Mouse (Mus musculus) ovary, postnatal 14 days (tissue): ENCODE measurements around the gene Tead2.
"Not testable (repeated sequence)": the region's sequence is repeated elsewhere in the genome, so short reads cannot be mapped to it uniquely, and the experiment has no call there.

ENCODE experiments used
- DNase-seq: peaks from one replicate; pipeline ENCODE4 v3.0.0; 2022; ENCODE audit warnings: low spot score

The Tead2 gene

DNA sequence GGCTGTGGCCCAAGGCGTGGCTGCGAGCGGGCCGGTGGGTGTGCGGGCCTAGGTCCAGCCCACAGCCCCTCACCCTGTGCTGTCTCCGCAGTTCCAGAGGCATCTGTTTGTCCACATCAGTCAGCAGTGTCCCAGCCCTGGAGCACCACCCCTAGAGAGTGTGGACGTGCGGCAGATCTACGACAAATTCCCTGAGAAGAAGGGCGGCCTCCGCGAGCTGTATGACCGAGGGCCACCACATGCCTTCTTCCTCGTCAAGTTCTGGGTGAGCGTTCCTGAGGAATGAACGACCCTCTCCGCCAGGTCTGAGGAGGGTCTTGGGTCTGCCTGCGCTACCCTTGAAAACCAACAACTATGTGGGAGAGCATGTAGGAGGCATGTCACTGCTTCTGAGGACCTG is 13.0 kb downstream of the Tead2 start:
- DNase-seq, result no peak

DNA sequence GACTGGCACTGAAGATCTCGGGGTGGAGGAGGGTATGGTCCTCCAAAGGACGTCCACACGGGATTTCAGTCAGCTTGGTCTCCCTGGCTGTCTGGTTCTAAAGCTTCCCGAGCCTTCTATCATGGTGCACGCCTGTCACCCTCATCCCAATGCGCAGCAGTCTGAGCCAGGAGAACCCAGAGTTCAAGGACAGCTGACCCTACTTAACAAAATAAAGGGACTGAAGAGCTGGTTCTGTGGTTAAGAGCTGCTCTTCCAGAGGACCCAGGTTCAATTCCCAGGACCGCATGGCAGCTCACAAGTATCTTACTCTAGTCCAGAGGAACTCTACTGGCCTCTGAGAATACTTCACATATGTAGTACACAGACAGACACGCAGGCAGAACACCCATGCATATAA is 13.5 kb downstream of the Tead2 start:
- no peak for DNase-seq

DNA sequence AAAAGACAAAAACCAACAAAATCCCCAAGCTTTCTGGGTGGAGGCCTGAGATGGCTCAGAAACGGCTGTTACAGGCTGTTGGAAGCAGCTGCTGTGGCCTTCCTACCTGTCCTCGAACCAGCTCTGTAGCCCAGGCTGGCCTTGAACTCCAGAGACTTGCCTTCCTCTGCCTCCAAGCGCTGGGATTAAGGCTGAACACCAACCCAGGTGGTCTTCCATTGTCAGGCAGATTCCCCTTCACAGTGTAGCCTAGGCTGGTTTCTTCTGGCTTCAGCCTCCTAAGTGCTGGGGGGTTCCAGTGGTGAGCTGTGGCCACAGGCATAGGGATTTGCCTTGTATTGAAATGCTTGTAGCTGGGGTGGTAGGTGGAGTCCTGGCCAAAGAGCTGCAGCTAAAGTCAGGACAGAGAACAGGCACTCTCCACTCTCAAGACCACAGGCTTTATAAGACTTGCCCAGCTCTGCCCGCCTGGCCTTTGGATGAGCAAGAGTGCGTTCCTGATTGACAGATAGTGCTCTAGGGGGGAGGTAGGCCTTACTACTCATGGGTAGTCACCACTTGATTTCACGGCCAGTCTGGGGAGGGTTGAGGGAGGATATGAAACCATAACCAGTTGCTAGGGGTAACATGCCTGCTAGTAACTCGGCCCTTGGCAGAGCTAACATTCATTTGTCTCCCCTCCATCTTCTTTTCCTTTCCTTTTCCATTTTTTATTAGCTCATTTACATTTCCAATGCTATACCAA is 14.1 kb downstream of the Tead2 start:
- no peak for DNase-seq

DNA sequence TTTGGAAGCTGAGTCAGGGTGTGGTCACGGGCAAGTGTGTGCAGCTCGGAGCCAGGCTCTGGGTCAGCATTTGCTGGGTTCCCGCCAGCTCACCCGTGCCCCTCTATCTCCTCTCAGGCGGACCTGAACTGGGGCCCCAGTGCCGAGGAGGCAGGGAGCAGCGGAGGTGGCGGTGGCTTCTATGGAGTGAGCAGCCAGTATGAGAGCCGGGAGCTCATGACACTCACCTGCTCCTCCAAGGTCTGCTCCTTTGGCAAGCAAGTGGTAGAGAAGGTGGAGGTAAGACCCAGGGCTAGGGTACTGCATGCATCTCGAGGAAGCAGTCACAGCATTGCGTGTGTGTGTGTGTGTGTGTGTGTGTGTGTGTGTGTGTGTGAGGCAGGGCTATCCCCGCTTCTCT is 15.6 kb downstream of the Tead2 start:
- DNase-seq, result no peak

DNA sequence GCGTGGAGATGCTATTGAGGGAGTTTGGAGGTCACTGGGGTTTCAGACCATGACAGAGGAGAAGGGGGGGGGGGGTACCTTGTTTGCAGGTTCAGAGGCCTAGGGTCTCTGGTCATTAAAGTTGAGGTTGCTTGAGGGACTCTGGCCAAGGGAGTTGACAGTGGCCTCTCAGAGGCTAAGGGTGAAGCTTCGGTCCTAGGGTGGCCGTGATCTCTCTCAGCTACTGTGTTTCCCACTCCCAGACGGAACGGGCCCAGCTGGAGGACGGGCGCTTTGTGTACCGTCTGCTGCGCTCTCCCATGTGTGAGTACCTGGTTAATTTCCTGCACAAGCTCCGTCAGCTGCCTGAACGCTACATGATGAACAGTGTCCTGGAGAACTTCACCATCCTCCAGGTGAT is 16.4 kb downstream of the Tead2 start:
- DNase-seq, result no peak

DNA sequence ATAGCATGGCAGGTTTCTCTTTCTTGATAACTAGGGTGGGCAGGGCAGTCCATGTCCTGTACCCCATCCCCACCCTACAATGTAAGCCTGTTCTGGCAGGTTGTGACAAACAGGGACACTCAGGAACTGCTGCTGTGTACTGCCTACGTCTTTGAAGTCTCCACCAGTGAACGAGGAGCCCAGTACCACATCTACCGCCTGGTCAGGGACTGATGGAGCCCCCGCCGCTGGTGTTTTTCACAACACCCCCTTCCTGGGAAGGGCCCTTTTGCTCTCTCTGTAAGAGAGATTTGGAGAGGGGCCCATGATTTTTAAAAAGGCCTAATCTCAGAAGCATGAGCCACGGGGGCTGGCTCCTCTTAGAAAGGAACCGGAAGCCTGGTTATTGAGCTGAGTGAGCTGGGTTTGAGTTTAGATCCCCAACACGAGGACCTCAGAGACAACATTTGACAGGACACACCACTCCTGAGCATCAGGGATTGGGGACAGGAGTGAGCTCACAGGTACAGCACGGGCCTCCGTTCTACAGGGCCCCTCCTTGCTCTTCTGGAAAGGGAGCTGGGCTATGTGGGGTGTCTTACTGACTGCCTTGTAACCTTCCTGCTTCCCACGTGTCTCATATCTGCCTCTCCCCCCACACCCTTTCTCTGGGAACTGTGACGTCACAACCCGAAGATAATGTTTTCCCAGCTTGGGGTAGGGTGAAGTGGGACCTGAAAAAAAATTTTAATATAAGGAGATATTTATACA is 17.3 kb downstream of the Tead2 start:
- DNase-seq, result no peak

DNA sequence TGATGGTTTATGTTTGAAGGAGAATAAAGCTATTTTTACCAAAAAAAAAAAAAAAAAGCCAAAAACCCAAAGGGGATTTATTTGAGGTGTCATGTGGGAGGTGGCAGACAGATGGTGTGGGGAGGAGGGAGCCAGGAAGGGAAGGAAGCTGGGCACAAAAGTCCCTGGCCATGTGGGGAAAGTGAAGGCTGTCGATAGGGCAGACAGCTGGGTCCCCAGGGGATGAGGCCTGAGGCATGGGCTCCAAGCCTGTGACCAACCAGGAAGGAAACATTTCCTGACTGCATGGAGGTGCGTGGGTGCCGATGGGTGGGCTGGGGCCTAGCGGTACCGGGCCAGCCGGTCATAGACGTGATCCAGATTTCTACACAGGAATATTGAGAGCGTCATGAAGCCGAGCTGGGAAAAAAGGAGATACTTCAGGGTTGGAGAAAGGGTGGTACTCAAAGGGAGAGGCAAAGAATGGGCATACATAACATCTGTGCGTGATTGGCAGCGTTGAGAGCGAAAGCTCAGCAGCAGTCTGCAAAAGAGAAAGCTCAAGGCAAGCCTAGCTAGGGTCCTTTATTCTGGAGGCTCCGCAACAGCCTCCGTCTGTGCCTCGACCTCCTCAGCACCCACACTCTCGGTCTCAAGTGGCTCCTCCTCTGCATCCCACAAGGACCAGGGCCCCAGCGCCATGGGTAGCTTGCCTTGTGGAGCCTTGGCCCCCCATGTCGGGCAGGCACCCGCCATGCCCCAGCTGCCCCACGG is 18.2 kb downstream of the Tead2 start:
- DNase-seq, result no peak

DNA sequence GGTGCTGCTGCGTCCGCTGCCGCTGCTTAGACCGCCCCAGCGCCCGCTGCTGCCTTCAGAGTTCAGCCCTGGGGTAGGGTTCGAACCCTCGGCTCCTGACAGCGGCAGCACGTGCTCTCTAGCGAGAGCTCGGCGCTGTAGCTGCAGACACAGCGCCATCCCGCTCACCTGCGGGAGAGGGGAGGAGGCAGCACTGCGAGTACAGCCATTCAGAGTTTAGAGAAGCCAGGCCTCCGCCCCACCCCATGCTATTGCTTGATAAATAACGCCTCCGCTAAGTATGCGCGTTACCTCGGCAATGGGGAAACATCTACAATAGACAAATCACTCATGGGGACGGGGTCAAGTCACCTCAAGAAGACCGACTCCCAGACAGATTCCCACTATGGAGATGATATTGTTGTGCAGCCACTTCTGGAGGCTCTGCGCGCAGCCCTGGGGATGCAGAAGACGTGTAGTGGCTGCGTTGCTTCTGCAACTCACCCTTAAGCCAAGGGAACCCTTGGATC is 18.8 kb downstream of the Tead2 start:
- no peak for DNase-seq

DNA sequence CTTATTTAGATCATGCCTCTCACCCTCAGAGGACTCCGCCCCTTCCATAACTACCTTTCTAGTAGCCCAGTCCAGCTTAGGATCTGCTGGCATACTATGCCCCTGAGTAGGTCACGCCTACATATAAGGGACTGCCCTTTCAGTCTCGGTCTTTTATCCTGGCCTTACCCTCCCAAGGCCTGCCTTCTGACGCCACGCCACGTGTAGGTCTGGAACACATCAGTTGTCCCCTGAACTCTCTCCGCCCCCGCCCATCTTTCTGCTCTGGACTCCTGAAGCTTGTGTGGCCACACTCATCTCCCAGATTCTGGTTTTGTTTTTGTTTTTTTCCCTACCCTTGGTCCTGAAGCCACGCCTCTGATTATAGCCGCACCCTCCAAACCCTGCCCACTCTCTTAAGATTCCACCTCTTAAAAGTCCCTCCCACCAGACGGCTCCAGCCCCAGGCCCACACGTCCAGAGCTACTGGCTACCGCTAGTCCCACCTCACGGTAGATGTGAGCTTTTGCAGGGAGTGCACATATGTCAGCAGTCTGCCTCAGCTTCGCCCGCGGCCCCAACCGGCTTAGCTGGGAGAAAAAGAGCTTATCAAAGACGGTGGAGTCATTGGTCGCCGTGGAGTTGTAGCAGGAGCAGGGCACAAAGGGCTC is 19.5 kb downstream of the Tead2 start:
- DNase-seq, result no peak

DNA sequence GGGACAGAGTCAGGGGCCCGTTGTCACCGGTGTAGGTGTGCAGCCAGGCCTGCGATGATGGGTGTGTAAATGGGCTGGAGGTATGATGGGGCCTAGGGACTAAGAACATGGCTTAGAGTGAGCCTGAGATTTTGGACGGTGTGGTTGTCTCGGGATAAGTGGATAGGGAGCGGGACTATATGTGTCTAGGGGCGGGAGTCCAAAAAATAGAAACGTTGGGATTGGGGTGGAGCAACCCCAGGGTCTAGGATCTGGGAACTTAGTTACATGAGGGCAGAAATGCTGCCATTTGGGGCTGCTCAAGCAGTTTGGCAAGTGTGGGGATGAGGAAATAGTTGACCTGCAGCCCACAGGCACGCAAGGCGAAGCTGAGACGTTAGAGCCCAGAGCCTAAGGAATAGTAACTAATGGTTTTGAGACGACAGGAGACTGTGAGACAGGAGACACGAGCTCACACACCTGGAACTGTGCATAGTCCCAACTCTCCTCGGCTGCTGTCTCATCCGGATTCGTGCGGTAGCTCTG is 20.2 kb downstream of the Tead2 start:
- DNase-seq, result no peak

DNA sequence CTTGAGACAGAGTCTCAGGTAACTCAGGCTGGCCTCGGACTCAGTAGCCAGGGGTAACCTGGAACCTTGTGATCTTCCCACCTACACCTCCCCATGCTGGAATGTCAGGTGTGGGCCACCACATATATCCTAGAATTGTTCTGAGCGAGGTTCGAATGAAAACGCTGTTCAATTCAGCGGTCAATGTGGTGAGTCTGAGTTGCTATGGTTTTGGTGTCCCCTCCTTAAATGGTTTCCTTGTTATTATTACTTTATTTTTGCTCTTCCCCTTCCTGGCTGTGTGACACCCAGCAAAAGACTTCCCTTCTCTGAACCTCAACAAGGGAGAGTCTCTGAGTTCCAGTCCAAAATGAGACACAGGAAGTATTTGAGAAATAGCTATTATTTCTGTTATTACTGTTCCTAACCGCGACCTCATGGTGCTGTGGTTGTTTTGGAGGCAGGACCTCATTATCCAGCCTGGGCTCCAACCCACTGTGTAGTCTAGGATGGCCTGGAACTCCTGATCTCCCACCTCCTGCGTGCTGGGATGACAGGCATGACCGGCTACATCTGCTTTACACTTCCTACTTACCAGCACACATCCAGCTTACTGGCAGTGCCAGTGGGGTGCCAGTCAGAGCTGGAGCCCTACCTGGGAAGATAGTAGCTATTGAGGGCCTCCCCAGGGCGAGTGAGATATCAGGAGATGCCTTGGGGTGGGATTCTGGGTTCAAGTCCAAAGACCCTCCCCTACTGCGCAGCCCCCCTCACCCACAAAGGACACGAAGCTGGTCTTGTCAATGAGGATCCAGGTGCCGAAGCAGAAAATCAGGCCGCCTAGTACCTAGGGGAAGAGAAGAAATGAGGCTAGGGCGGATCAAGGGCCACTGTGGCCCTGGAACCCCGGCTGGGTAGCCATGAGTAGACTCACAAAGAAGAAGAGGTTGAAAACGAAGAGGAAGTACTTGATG is 22.5 kb downstream of the Tead2 start:
- no peak for DNase-seq

DNA sequence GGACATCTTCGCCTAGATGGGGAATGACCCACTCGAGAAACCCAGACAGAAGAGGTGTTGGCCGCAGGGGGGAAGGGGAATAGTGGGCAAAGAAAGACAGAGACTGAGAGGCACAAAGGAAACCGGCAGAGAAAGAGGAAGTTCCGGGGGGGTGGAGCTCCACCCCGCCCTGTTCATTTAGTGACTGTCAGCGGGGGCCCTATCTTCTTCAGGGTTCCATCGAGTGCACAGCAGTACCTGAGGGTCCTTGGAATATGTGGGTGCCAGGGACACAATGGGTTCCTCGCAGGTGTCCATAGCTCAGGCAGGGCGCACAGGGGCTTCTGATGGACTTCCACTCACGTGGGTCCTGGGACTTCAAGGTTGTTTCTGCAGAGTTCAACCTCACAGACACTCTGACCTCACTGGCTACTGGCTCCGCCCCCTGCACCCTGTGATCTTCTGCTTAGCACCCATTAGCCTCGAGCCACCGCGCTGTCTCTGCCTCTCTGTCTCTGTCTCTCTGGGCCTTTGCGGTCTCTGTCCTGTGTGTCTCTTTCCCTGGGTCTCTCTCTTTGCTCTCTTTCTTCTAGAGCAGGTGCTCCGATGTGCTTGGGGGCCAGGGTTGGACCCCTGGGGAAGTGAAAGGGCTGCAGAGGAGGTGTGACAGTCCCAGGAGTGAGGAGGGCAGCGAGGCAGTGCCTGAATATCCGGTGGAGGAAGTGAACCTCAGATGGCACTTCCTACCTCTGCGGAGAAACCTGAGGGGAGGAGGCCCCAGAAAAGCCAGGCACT is 23.4 kb downstream of the Tead2 start, which contains the start of gene Cd37:
Gene Cd37 (minus strand): TSS at position 393 of the 774 bp plus-strand sequence.
- DNase-seq, result no peak

DNA sequence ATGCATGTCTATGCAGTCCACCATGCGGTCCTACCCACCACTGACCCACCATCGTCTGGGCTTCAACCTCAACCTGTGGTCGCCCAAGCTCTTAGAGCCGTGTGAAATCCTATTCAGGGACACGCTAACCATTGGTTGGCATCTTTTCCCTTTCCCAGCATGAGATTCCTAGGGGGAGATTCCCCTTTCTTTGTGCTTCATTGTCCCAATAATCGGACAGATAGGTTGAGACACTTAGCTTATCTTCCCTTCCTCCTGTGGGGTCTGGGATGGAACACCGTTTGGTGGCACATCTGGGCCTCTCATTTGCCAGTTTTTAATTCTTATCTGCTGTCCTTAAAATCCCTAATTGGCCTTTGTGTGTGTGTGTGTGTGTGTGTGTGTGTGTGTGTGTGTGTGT is 24.6 kb downstream of the Tead2 start:
- no peak for DNase-seq

DNA sequence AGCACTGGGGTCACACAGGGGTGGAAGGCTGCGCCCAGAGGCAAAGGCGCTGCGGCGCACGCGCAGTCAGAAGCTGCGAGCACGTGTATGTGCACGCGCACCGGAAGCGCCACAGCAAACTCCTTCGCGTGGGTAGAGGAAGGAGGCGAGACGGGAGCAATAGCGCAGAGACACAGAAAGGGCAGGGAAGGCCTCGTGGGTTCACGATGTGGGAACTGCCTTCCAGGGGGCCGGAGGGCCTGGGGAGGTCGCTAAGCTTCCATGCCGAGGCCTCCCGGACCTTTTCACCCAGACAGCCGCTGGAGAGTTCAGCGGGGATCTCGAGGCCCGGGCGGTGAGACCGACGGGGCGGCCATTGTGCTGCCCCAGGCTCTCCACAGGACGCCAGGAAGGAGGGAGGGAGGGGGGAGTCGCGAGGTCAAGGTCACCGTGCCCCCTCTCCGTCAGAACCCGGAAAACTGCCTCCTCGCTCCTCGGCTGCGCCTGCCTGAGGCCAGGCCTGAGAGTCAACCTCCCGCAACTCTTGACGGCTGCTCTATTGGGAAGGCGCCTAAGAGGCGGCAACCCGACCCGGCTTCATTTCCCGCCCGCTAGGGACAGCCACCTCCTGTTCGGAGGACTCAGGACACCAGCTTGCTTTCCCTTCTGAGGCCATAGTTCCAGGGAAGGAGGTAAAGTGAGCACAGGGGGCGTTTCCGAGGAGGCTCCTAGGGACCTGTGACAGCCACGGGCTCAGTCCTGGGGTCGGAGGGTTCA is 25.3 kb downstream of the Tead2 start, which contains the start of gene Slc6a16:
Gene Slc6a16 (plus strand): TSS at position 453 of the 756 bp plus-strand sequence.
- no peak for DNase-seq

DNA sequence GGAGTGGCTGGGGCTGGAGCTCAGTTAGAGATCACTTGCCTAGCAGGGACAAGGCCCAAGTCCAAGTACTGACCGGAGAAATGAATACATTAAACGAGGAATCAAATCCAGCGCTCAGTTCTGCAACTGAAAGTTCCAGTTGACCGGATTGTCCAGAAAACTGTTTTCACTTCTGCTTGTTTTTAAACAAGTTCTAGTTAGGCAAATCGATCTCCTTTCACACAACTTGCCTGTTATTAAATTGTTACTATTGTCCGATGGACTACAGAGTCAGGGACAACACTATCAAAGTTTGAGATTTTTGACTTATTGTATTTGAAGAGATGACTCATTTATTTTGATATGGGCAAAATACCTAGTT is 25.8 kb downstream of the Tead2 start:
- no peak for DNase-seq

DNA sequence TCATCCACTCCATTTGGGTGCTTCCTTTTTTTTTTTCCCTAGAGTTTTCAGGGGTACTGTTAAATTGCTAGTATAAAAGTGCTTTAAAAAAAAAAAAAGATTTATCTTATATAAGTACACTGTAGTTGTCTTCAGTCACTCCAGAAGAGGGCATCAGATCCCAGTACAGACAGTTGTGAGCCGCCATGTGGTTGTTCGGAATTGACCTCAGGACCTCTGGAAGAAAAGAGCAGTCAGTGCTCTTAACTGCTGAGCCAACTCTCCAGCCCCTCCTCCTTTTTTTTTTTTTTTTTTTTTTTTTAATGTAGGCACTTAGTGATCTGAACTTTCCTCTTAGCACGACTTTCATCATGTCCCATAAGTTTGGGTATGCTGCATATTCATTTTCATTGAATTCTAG is 32.1 kb downstream of the Tead2 start:
- no peak for DNase-seq

DNA sequence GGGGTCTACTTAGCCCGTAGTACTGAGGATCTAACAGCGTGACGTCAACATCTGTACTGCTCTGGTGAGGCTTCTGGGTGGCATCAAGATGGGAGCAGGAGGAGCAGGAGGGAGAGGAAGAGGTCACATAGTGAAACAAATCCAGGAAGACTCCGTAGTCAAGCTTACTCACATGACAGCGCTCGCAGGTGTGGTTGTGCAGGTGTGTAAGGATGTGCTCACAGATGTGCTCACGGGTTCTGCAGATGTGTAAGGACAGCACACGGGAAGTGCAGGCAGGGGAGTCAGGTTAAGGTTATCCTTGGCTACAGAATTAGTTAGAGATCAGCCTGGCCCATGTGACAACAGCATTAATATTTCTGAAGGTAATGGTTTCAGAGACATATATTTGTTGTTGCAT is 38.3 kb downstream of the Tead2 start:
- no peak for DNase-seq

DNA sequence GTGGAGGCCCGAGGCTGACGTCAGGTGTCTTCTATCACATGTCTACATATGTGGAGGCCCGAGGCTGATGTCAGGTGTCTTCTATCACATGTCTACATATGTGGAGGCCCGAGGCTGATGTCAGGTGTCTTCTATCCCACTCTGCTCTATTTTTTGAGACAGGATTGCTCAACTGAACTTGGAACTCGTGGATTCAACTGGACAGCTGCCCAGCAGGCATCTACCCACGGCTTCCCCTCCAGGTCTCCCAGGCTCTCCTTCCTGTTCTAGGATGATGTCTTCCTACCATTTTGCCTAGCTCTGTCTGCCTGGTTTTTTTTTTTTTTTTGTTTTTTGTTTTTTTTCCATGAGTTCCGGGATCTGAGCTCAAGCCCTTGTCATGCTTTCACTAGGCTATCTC is 40.3 kb downstream of the Tead2 start:
- DNase-seq, result not testable (repeated sequence)
